Comparison of ENCODE assay signal across 22 mouse cellular contexts in the genomic region with DNA sequence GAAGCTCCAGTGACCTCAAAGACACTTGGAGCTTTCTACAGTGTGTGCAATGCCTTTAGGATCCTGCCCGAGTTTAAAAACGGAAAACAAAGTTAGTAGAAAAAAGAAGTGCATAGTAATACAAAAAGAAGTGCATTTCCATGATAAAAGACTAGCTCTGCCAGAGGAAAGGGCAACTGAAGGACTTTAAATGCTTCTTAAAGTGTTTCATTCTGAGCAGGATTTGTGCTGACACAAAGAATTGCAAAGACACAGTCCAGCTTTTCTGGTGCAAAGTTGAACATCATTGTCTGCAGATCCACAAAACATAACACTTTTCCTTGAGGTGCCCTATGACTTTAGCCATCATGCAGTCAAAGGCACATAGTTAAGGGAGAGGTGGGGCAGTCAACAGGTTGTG.
DNase-seq lines count a peak whose midpoint lies in the region; TF ChIP-seq lines count a peak whose summit lies in the region.
"Had no signal": no experiment of that assay in that cellular context is flagged by ENCODE, and none has a peak within 500 bp of the region (broad histone marks: within the 10 kb centered on the region; RNA-seq: fewer than 3 reads in every experiment).

No protein-coding gene starts in this region.

- no peaks in the 10 kb centered on the region for H3K9me3 ChIP-seq in ES-Bruce4 (replicated peaks; ENCODE audit: control insufficient read depth, insufficient read depth, low read length, poor library complexity, severe bottlenecking)
- H3K9me3 ChIP-seq: embryonic facial prominence, embryonic 15.5 days; forebrain, embryonic 13.5 days; forebrain, embryonic 15.5 days had no signal

- H3K9ac ChIP-seq in ES-Bruce4 (ENCODE audit: low read depth, poor library complexity, severe bottlenecking): no peak overlapping the region
- H3K9ac ChIP-seq: embryonic facial prominence, embryonic 13.5 days; embryonic facial prominence, embryonic 15.5 days; forebrain, embryonic 13.5 days; forebrain, embryonic 15.5 days; forebrain, postnatal 0 days had no signal

- no peaks in the 10 kb centered on the region for H3K36me3 ChIP-seq in ES-Bruce4 (ENCODE audit: control insufficient read depth, insufficient read depth, low read length, poor library complexity, severe bottlenecking)
- H3K36me3 ChIP-seq: embryonic facial prominence, embryonic 13.5 days; embryonic facial prominence, embryonic 15.5 days; forebrain, embryonic 15.5 days; G1E had no signal

- peak overlapping the region; percentile 93 for H3K27ac ChIP-seq in ES-Bruce4 (ENCODE audit: insufficient read depth, low read length)
- H3K27ac ChIP-seq: embryonic facial prominence, embryonic 13.5 days; embryonic facial prominence, embryonic 15.5 days; forebrain, embryonic 13.5 days; forebrain, embryonic 15.5 days had no signal

- no peak overlapping the region for H3K4me3 ChIP-seq in ES-Bruce4 (ENCODE audit: low read depth, low read length)
- H3K4me3 ChIP-seq: embryonic facial prominence, embryonic 13.5 days; embryonic facial prominence, embryonic 15.5 days; erythroblast, embryonic 14.5 days; forebrain, embryonic 13.5 days; forebrain, embryonic 15.5 days had no signal

- DNase-seq in ES-CJ7 (ENCODE audit: low read depth, low spot score): peak; percentile 93
- DNase-seq in R1 (ENCODE audit: low read depth, low spot score): peak; percentile 95
- DNase-seq in adrenal gland, adult 2 months: no peak
- no peak for DNase-seq in cerebellum, adult 8-10 months
- no peak for DNase-seq in T-cell, adult 2 months (ENCODE audit: low spot score)
- DNase-seq: adrenal gland, adult 8-10 months; adrenal gland, postnatal 14 days; adrenal gland, postnatal 36 days; cerebellum, adult 11-12 months; cerebellum, adult 2 months; cerebellum, adult 9-11 months; cerebellum, postnatal 14 days; cerebellum, postnatal 36 days; embryo, embryonic 11 days; forebrain, postnatal 0 days had no signal

- peak; percentile 70 for TF ChIP-seq EP300 in ES-Bruce4 (IDR thresholded peaks at IDR 0.05; ENCODE audit: insufficient read depth, low read depth, low read length)

- TF ChIP-seq POLR2A in ES-Bruce4 (IDR thresholded peaks at IDR 0.05; ENCODE audit: insufficient read depth, low read length): no peak

- TF ChIP-seq CTCF in ES-Bruce4 (IDR thresholded peaks at IDR 0.05; ENCODE audit: low read depth, low read length): no peak

- H3K4me1 ChIP-seq in ES-Bruce4 (ENCODE audit: control insufficient read depth, insufficient read depth, low read length): no peaks in the 10 kb centered on the region
- H3K4me1 ChIP-seq: embryonic facial prominence, embryonic 13.5 days; embryonic facial prominence, embryonic 15.5 days; forebrain, embryonic 13.5 days; forebrain, embryonic 15.5 days had no signal

- no peaks in the 10 kb centered on the region for H3K27me3 ChIP-seq in ES-Bruce4 (ENCODE audit: control insufficient read depth, insufficient read depth, low read length, poor library complexity, severe bottlenecking)
- H3K27me3 ChIP-seq: embryonic facial prominence, embryonic 13.5 days; embryonic facial prominence, embryonic 15.5 days; forebrain, embryonic 13.5 days; forebrain, embryonic 15.5 days had no signal

Comparison
In these comparisons a context has a peak if more than half of its experiments do, and no peak if none do; other contexts are left out.
1. DNase-seq: peak in ES-CJ7 (single experiment) and R1 (single experiment); none in adrenal gland, adult 2 months (single experiment), cerebellum, adult 8-10 months (single experiment) and T-cell, adult 2 months (single experiment).